Mouse (Mus musculus) spleen, adult 2 months (tissue): ENCODE measurements around the gene Shank3.

Experiments used
- CTCF ChIP-seq: fragments of 200-500 bp; IDR thresholded peaks from 2 replicates; pipeline ENCODE4 v1.5.1; 2011; ENCODE audit warnings: mild to moderate bottlenecking, inconsistent platforms; ENCODE audit not compliant: insufficient read depth, insufficient read length, insufficient replicate concordance; ENCODE audit errors: extremely low read depth
- POLR2A ChIP-seq: fragments of 200-500 bp; IDR thresholded peaks from 2 replicates; pipeline ENCODE4 v1.6.1; 2011; ENCODE audit warnings: low read depth, low read length, inconsistent platforms

DNA sequence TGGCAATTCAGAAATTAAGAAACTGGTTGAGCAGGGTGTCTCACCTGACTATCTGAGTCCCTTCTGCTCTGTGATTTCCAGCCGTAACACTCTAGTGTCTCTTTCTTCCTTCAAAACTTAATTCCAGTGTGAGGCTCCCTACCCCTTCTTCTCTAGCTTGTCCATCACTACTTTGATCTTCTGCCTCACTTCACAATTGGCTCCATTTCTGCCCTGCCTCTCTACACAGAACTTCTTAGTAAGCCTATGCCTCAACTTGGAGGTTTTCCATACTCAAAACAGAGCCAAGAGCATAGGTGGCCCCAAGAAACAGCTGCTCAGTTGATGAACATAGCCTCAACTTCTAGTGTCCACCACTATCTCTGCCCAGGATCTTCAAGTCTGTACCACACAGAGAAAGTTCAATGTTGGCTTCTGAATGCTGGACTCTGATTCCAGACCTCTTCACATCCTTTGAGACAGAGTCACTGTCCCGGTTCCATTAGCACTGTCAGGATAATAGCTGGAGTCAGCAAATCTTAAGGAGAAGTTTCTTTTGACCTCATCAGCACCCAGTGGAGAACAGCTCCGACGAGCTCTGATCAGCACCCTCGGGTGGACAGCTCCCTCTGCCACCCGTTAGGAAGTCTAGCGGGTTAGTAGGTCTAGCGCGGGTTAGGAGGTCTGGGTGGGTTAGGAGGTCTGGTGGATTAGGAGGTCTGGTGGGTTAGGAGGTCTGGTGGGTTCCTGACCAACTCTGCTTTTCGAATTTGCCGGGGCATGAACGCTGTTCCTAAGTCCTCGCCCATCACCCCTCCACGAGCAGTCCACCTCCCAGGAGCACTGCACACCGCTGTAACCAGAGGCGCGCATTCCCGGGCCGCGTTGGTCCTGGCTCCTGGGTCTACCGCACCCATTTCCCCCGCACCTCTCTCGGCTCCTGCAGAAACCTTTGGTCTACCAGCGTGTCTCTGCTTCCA lies 46.2 kb upstream of the Shank3 start:
- no peak for TF ChIP-seq POLR2A
- TF ChIP-seq CTCF: no peak
